Mouse (Mus musculus) MEL (cell line): ENCODE measurements around the gene Pon3. TPM values are rescaled to one million over a fixed set of nuclear protein-coding genes. Genes with fewer than 3 reads are reported as not detected.

ENCODE experiments used
- DNase-seq: peaks from one replicate; pipeline ENCODE4 v3.0.0; 2011; ENCODE audit warnings: low read depth, low spot score
- H3K27ac ChIP-seq: 2 replicates; pipeline ENCODE4 v1.5.1; 2012; ENCODE audit warnings: low read depth, mild to moderate bottlenecking, control low read depth, low read length, moderate library complexity; ENCODE audit not compliant: control insufficient read depth
- H3K27me3 ChIP-seq, 2 experiments: fragments of 150-350 bp in 1 of 2; sonication (generic) in 1 of 2; 2 replicates each; pipeline ENCODE4 v1.6.1; 2012; ENCODE audit warnings: low read length in 2 of 2, mild to moderate bottlenecking in 2 of 2, improper control_type of control experiment in 1 of 2, moderate library complexity in 1 of 2; ENCODE audit not compliant: insufficient read depth in 2 of 2, control insufficient read depth in 1 of 2
- H3K36me3 ChIP-seq, 2 experiments: 2 replicates each; pipeline ENCODE4 v1.6.1; 2012 to 2014; ENCODE audit warnings: low read length in 2 of 2, improper control_type of control experiment in 1 of 2, inconsistent platforms in 1 of 2, mild to moderate bottlenecking in 1 of 2; ENCODE audit not compliant: insufficient read depth in 2 of 2, control insufficient read depth in 1 of 2
- H3K4me1 ChIP-seq, 2 experiments: fragments of 150-350 bp in 1 of 2; sonication (generic) in 1 of 2; 2 replicates each; pipeline ENCODE4 v1.6.1; 2012; ENCODE audit warnings: low read length in 2 of 2, improper control_type of control experiment in 1 of 2, mild to moderate bottlenecking in 1 of 2; ENCODE audit not compliant: insufficient read depth in 2 of 2, control insufficient read depth in 1 of 2
- H3K4me3 ChIP-seq, 2 experiments: fragments of 150-350 bp in 1 of 2; sonication (generic) in 1 of 2; 2 replicates each; pipeline ENCODE4 v1.5.1; 2012; ENCODE audit warnings: low read depth in 2 of 2, low read length in 2 of 2, mild to moderate bottlenecking in 2 of 2, moderate library complexity in 2 of 2, control low read depth in 1 of 2, improper control_type of control experiment in 1 of 2; ENCODE audit not compliant: control insufficient read depth in 1 of 2, insufficient read depth in 1 of 2
- H3K79me2 ChIP-seq: 2 replicates; pipeline ENCODE4 v1.6.1; 2012; ENCODE audit warnings: mild to moderate bottlenecking, low read length, moderate library complexity; ENCODE audit not compliant: control insufficient read depth, poor library complexity, insufficient read depth
- H3K9ac ChIP-seq: 2 replicates; pipeline ENCODE4 v1.6.1; 2012; ENCODE audit warnings: low read depth, mild to moderate bottlenecking, control low read depth, low read length, moderate library complexity; ENCODE audit not compliant: control insufficient read depth, poor library complexity, severe bottlenecking
- H3K9me3 ChIP-seq: fragments of 150-350 bp; sonication (generic); replicated peaks from 2 replicates; pipeline ENCODE4 v1.6.1; 2012; ENCODE audit warnings: mild to moderate bottlenecking, low read length, improper control_type of control experiment, moderate library complexity; ENCODE audit not compliant: insufficient read depth
- CHD1 ChIP-seq: IDR thresholded peaks from 2 replicates; pipeline ENCODE4 v1.6.1; 2012; ENCODE audit warnings: low read depth, mild to moderate bottlenecking, inconsistent platforms, low read length, improper control_type of control experiment
- CHD2 ChIP-seq: IDR thresholded peaks from 2 replicates; pipeline ENCODE4 v1.6.1; 2011; ENCODE audit warnings: low read length, improper control_type of control experiment
- E2F4 ChIP-seq: IDR thresholded peaks from 2 replicates; pipeline ENCODE4 v1.6.1; 2011; ENCODE audit warnings: low read depth, low read length, improper control_type of control experiment, borderline replicate concordance
- EP300 ChIP-seq, 2 experiments: IDR thresholded peaks; 2 replicates each; pipeline ENCODE4 v1.6.1; 2011; ENCODE audit warnings: improper control_type of control experiment in 2 of 2, low read length in 2 of 2, low read depth in 1 of 2, mild to moderate bottlenecking in 1 of 2
- ETS1 ChIP-seq: IDR thresholded peaks from 2 replicates; pipeline ENCODE4 v1.6.1; 2012; ENCODE audit warnings: low read depth, mild to moderate bottlenecking, inconsistent platforms, low read length, improper control_type of control experiment, moderate library complexity
- JUND ChIP-seq: IDR thresholded peaks from 2 replicates; pipeline ENCODE4 v1.6.1; 2011; ENCODE audit warnings: low read depth, mild to moderate bottlenecking, improper control_type of control experiment, low read length
- MAFK ChIP-seq: IDR thresholded peaks from 2 replicates; pipeline ENCODE4 v1.6.1; 2011; ENCODE audit warnings: low read depth, mild to moderate bottlenecking, low read length, improper control_type of control experiment, borderline replicate concordance
- MAZ ChIP-seq: IDR thresholded peaks from 2 replicates; pipeline ENCODE4 v1.6.1; 2012; ENCODE audit warnings: low read depth, mild to moderate bottlenecking, inconsistent platforms, low read length, improper control_type of control experiment
- MEF2A ChIP-seq: IDR thresholded peaks from 2 replicates; pipeline ENCODE4 v1.6.1; 2014; ENCODE audit warnings: low read depth, mild to moderate bottlenecking, inconsistent platforms, low read length, improper control_type of control experiment; ENCODE audit not compliant: poor library complexity, insufficient replicate concordance, severe bottlenecking; ENCODE audit errors: extremely low read depth
- MYB ChIP-seq: IDR thresholded peaks from 2 replicates; pipeline ENCODE4 v1.6.1; 2011; ENCODE audit warnings: mild to moderate bottlenecking, low read depth, low read length, improper control_type of control experiment
- MYC ChIP-seq: IDR thresholded peaks from 2 replicates; pipeline ENCODE4 v1.6.1; 2011; ENCODE audit warnings: low read depth, mild to moderate bottlenecking, low read length, improper control_type of control experiment, moderate library complexity
- NRF1 ChIP-seq: IDR thresholded peaks from 2 replicates; pipeline ENCODE4 v1.6.1; 2014; ENCODE audit warnings: low read depth, mild to moderate bottlenecking, inconsistent platforms, low read length, improper control_type of control experiment, moderate library complexity; ENCODE audit not compliant: poor library complexity, insufficient read depth, severe bottlenecking
- POLR2A ChIP-seq, 2 experiments: IDR thresholded peaks; 2 replicates each; pipeline ENCODE4 v1.6.1; 2011 to 2012; ENCODE audit warnings: low read length in 2 of 2, mild to moderate bottlenecking in 2 of 2, control low read depth in 1 of 2, improper control_type of control experiment in 1 of 2, low read depth in 1 of 2, moderate library complexity in 1 of 2; ENCODE audit not compliant: control insufficient read depth in 1 of 2, insufficient read depth in 1 of 2, poor library complexity in 1 of 2
- POLR2AphosphoS5 ChIP-seq: IDR thresholded peaks from 2 replicates; pipeline ENCODE4 v1.6.1; 2012; ENCODE audit warnings: low read depth, borderline replicate concordance, mild to moderate bottlenecking, inconsistent platforms, low read length, moderate library complexity, mixed read lengths
- RCOR1 ChIP-seq: IDR thresholded peaks from 2 replicates; pipeline ENCODE4 v1.6.1; 2012; ENCODE audit warnings: low read depth, mild to moderate bottlenecking, inconsistent platforms, low read length, improper control_type of control experiment
- SIN3A ChIP-seq: IDR thresholded peaks from 2 replicates; pipeline ENCODE4 v1.6.1; 2012; ENCODE audit warnings: low read length, improper control_type of control experiment, inconsistent platforms
- TAL1 ChIP-seq: IDR thresholded peaks from 2 replicates; pipeline ENCODE4 v1.6.1; 2012; ENCODE audit warnings: mild to moderate bottlenecking, inconsistent platforms, low read length, moderate library complexity, mixed read lengths
- TCF12 ChIP-seq: IDR thresholded peaks from 2 replicates; pipeline ENCODE4 v1.6.1; 2014; ENCODE audit warnings: low read depth, mild to moderate bottlenecking, inconsistent platforms, low read length, improper control_type of control experiment, moderate library complexity
- USF1 ChIP-seq: IDR thresholded peaks from 2 replicates; pipeline ENCODE4 v1.6.1; 2014; ENCODE audit warnings: low read depth, mild to moderate bottlenecking, inconsistent platforms, low read length, improper control_type of control experiment, moderate library complexity
- USF2 ChIP-seq, 2 experiments: IDR thresholded peaks; 2 replicates each; pipeline ENCODE4 v1.6.1; 2011 to 2012; ENCODE audit warnings: improper control_type of control experiment in 2 of 2, low read length in 2 of 2, borderline replicate concordance in 1 of 2, inconsistent platforms in 1 of 2, low read depth in 1 of 2, mild to moderate bottlenecking in 1 of 2; ENCODE audit not compliant: insufficient read depth in 1 of 2
- ZC3H11A ChIP-seq: IDR thresholded peaks from 2 replicates; pipeline ENCODE4 v1.6.1; 2012; ENCODE audit warnings: low read depth, mild to moderate bottlenecking, inconsistent platforms, low read length, improper control_type of control experiment
- ZMIZ1 ChIP-seq: IDR thresholded peaks from 2 replicates; pipeline ENCODE4 v1.6.1; 2012; ENCODE audit warnings: low read depth, mild to moderate bottlenecking, inconsistent platforms, low read length, improper control_type of control experiment, moderate library complexity
- ZNF384 ChIP-seq: IDR thresholded peaks from 2 replicates; pipeline ENCODE4 v1.6.1; 2012; ENCODE audit warnings: low read depth, mild to moderate bottlenecking, inconsistent platforms, low read length, improper control_type of control experiment
- polyA plus RNA-seq, 2 experiments: library from polyadenylated mRNA; stranded (reverse) in 1 of 2; unstranded in 1 of 2; fragments of >175 nt in 1 of 2; fragments of >200 nt in 1 of 2; gene quantifications; 2 replicates each; pipeline versions ENCODE4 v1.2.1 to v1.2.4; 2012; ENCODE audit warnings: low replicate concordance in 2 of 2, low read depth in 1 of 2; ENCODE audit not compliant: insufficient read length in 2 of 2, insufficient read depth in 1 of 2, missing spikeins in 1 of 2
- total RNA-seq: library from RNA; depleted of rRNA; stranded (reverse); fragments of 300-350 nt; gene quantifications from 2 replicates; pipeline ENCODE4 v1.2.3, GENCODE M21; 2012

The Pon3 gene
- total and polyA plus RNA-seq, 3 experiments, result 2.9 to 5.9 TPM; not detected in 1

GRCm38 (mm10) chr6:5233812-5234211 is 22.3 kb downstream of the Pon3 start:
- Histone ChIP-seq H3K27ac (no peak overlapping the region), H3K27me3 (no peaks in the 10 kb centered on the region), H3K9ac (no peak overlapping the region), H3K9me3 (no peaks in the 10 kb centered on the region), H3K4me1 (no peaks in the 10 kb centered on the region)
- DNase-seq, result no peak
- TF ChIP-seq RCOR1, result no peak
- TF ChIP-seq MYC, result no peak
- no peak for TF ChIP-seq SIN3A
- TF ChIP-seq MAZ, result no peak
- no peak for TF ChIP-seq MAFK
- TF ChIP-seq CHD2, result no peak
- no peak for TF ChIP-seq POLR2A (IDR thresholded peaks at IDR 0.05; ENCODE audit: control insufficient read depth in 1 of 2, insufficient read depth in 1 of 2, low read depth in 1 of 2, low read length in 2 of 2, poor library complexity in 1 of 2)
- no peak for TF ChIP-seq MYB
- no peak for TF ChIP-seq NRF1
- TF ChIP-seq, all 39 proteins: peak for 0
- no peaks in the 10 kb centered on the region for H3K79me2 ChIP-seq
- no peak overlapping the region for H3K4me3 ChIP-seq
- no peaks in the 10 kb centered on the region for H3K36me3 ChIP-seq

GRCm38 (mm10) chr6:5232022-5232421 is 24.1 kb downstream of the Pon3 start:
- Histone ChIP-seq H3K9me3 (no peaks in the 10 kb centered on the region), H3K36me3 (no peaks in the 10 kb centered on the region), H3K79me2 (no peaks in the 10 kb centered on the region), H3K9ac (no peak overlapping the region), H3K4me1 (no peaks in the 10 kb centered on the region), H3K4me3 (no peak overlapping the region), H3K27me3 (no peaks in the 10 kb centered on the region), H3K27ac (no peak overlapping the region)
- DNase-seq, result no peak
- TF ChIP-seq CHD1 (no peak), MYB (no peak), USF1 (no peak), MEF2A (no peak), CHD2 (no peak), USF2 (IDR thresholded peaks at IDR 0.05; ENCODE audit: borderline replicate concordance in 1 of 2, insufficient read depth in 1 of 2, low read depth in 1 of 2, low read length in 2 of 2) (no peak), TCF12 (no peak), ZNF384 (no peak), TAL1 (no peak), POLR2AphosphoS5 (no peak), ETS1 (no peak), ZC3H11A (no peak), RCOR1 (no peak), JUND (no peak), E2F4 (no peak), ZMIZ1 (no peak), EP300 (IDR thresholded peaks at IDR 0.05; ENCODE audit: low read depth in 1 of 2, low read length in 2 of 2) (no peak), MYC (no peak)
